Mouse (Mus musculus) G1E (cell line): Measurements from ENCODE around the gene Akr1b3.

Experiments
- CTCF ChIP-seq: IDR thresholded peaks from 2 replicates; pipeline ENCODE4 v1.5.1; 2012; ENCODE audit warnings: low read depth, low read length, inconsistent platforms, mixed read lengths
- GATA1 ChIP-seq: IDR thresholded peaks from 2 replicates; pipeline ENCODE4 v1.6.1; 2012; ENCODE audit warnings: borderline replicate concordance, low read length, inconsistent platforms, mixed read lengths
- GATA2 ChIP-seq: IDR thresholded peaks from 2 replicates; pipeline ENCODE4 v1.6.1; 2012; ENCODE audit warnings: low read depth, low read length, inconsistent platforms, borderline replicate concordance
- POLR2AphosphoS5 ChIP-seq: IDR thresholded peaks from 2 replicates; pipeline ENCODE4 v1.6.1; 2012; ENCODE audit warnings: low read depth, low read length, inconsistent platforms; ENCODE audit not compliant: insufficient replicate concordance
- TAL1 ChIP-seq: conservative IDR thresholded peaks from 2 replicates; pipeline ENCODE4 v1.6.1; 2012; ENCODE audit warnings: low read depth, low read length, inconsistent platforms, mixed read lengths

GRCm38 (mm10) chr6:34342476-34342875 is 25.2 kb upstream of the Akr1b3 start:
- TF ChIP-seq POLR2AphosphoS5 (no peak), CTCF (no peak), TAL1 (no peak), GATA1 (no peak), GATA2 (no peak)
